Mouse (Mus musculus) lung, embryonic 14.5 days (tissue): ENCODE measurements around the gene Cntn4. TPM values are rescaled to one million over a fixed set of nuclear protein-coding genes. Genes with fewer than 3 reads are reported as not detected.

Experiments
- ATAC-seq: fragments of 200-750 bp; cut with Nextera tagmentation; 2 replicates; pipeline ENCODE4 v1.8.0; 2017; ENCODE audit warnings: mild to moderate bottlenecking, moderate TSS enrichment, moderate library complexity; ENCODE audit not compliant: insufficient read depth
- DNase-seq: peaks from one replicate; pipeline ENCODE4 v3.0.0-alpha.2; 2015
- H3K27ac ChIP-seq: fragments of 300-500 bp; sonication (generic); 2 replicates; pipeline ENCODE4 v1.5.1; 2014; ENCODE audit warnings: low read depth, mild to moderate bottlenecking, moderate library complexity
- H3K27me3 ChIP-seq: fragments of 300-500 bp; sonication (generic); 2 replicates; pipeline ENCODE4 v1.6.1; 2014; ENCODE audit warnings: low read length, control low read depth; ENCODE audit not compliant: insufficient read depth
- H3K36me3 ChIP-seq: fragments of 300-500 bp; sonication (generic); 2 replicates; pipeline ENCODE4 v1.6.1; 2014; ENCODE audit warnings: control low read depth; ENCODE audit not compliant: insufficient read depth
- H3K4me1 ChIP-seq: fragments of 300-500 bp; sonication (generic); 2 replicates; pipeline ENCODE4 v1.6.1; 2014; ENCODE audit warnings: antibody characterized with exemption, control low read depth; ENCODE audit not compliant: insufficient read depth
- H3K4me2 ChIP-seq: fragments of 300-500 bp; sonication (generic); 2 replicates; pipeline ENCODE4 v1.6.1; 2014; ENCODE audit warnings: mild to moderate bottlenecking
- H3K4me3 ChIP-seq: fragments of 300-500 bp; sonication (generic); 2 replicates; pipeline ENCODE4 v1.5.1; 2014; ENCODE audit warnings: low read depth, low read length
- H3K9ac ChIP-seq: fragments of 300-500 bp; sonication (generic); 2 replicates; pipeline ENCODE4 v1.6.1; 2014
- H3K9me3 ChIP-seq: fragments of 300-500 bp; sonication (generic); 2 replicates; pipeline ENCODE4 v1.6.1; 2016; ENCODE audit warnings: low read depth, low read length, control low read depth
- CTCF ChIP-seq: IDR thresholded peaks from 2 replicates; pipeline ENCODE4 v1.5.1; 2016; ENCODE audit warnings: antibody characterized with exemption, low read depth
- WGBS: fragments of 180-500 bp; shearing (Covaris S2); extraction: QIAGEN DNeasy Blood & Tissue Kit; methylation state at CpG from one replicate; pipeline ENCODE4 v1.1.7; 2014; 5-methylcytosine and 5-hydroxymethylcytosine counted together
- polyA plus RNA-seq: library from polyadenylated mRNA; unstranded; fragments of >200 nt; fragmentation: Nextera tagmentation; extraction: Ambion mirVana; gene quantifications from 2 replicates; pipeline ENCODE4 v1.2.1, GENCODE M21; 2014

Gene Cntn4
- polyA plus RNA-seq, 1 experiment from 2014 or later: 3.1 TPM

DNA sequence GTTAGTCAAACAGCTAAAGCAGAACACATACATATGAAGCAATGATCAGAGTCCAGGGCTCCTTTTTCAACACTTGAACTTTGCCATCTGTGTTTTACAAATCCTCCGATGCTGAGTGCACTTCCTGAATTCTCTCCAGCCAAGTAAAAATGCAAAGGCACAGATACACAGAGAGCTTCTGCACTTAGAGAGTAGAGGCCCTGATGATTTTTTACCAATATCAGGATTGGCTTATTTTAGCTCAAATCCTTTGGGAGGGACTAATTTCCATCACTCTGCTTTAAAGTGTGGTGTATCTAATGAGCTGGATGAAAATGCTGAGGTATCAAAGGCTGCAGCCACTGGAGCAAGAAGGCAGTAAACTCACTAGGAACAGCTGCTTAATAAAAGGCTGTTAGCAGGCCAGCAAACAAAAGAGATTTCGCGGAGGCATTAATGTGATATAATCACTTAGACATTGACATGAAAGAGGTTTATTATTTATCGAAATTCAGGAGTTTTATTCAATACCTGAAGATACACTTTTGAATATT is 400.7 kb downstream of the Cntn4 start:
- DNase-seq: peak; percentile 28
- Histone ChIP-seq H3K4me3 (no peak overlapping the region), H3K9me3 (no peaks in the 10 kb centered on the region), H3K27me3 (no peaks in the 10 kb centered on the region), H3K4me1 (no peaks in the 10 kb centered on the region), H3K9ac (no peak overlapping the region), H3K27ac (no peak overlapping the region), H3K36me3 (no peaks in the 10 kb centered on the region), H3K4me2 (no peak overlapping the region)
- ATAC-seq: no peak
- WGBS: 68% methylated on average over 4 of the region's 4 CpGs
- TF ChIP-seq CTCF: no peak

DNA sequence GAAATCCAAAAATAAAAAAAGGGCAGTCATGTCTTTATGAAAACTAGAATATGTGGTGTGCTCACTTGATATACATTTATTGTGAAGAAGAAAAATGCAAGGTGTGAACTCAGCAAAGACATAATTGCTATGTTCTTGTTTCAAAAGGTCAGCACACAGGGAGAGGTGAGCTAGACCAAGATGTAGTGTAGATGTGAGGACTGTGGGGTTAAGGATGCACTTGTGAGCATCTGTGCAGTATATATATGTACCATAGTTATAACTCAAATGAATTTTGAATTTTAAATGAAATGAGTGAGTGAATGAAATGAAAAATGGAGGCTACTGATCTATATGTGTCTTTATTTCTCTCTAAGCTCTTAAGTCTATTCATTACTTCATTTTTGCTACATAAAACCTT is 401.2 kb downstream of the Cntn4 start:
- DNase-seq (no peak), ATAC-seq (no peak)
- Histone ChIP-seq H3K27ac (no peak overlapping the region), H3K36me3 (no peaks in the 10 kb centered on the region), H3K9me3 (no peaks in the 10 kb centered on the region), H3K27me3 (no peaks in the 10 kb centered on the region), H3K4me2 (no peak overlapping the region), H3K4me1 (no peaks in the 10 kb centered on the region), H3K4me3 (no peak overlapping the region), H3K9ac (no peak overlapping the region)
- TF ChIP-seq CTCF: no peak

DNA sequence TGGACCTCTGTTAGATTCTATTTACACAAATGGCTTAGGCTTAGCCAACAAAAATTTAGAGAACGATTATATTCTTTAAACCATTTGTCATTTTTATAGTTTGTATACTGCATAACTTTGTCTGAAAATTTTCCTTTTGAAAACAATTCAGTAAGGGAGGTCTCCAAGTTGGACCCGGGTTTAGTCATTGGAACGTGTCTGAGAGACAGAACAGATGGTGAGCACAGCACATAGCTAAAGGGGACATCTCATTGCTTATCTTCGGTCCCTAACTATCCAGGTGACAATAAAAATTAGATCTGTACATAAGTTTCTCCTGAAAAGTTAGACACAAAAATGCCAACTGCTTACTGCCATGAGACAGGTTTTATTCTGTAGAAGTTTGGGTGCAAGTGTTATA is 420.4 kb downstream of the Cntn4 start:
- H3K9ac ChIP-seq: no peak overlapping the region
- no peaks in the 10 kb centered on the region for H3K4me1 ChIP-seq
- ATAC-seq (peak; percentile 76), DNase-seq (peak; percentile 76)
- H3K36me3 ChIP-seq: no peaks in the 10 kb centered on the region
- no peaks in the 10 kb centered on the region for H3K9me3 ChIP-seq
- no peak overlapping the region for H3K27ac ChIP-seq
- no peak overlapping the region for H3K4me2 ChIP-seq
- no peak for TF ChIP-seq CTCF
- 40% methylated on average over 4 of the region's 4 CpGs for WGBS
- H3K4me3 ChIP-seq: no peak overlapping the region
- H3K27me3 ChIP-seq: no peaks in the 10 kb centered on the region

DNA sequence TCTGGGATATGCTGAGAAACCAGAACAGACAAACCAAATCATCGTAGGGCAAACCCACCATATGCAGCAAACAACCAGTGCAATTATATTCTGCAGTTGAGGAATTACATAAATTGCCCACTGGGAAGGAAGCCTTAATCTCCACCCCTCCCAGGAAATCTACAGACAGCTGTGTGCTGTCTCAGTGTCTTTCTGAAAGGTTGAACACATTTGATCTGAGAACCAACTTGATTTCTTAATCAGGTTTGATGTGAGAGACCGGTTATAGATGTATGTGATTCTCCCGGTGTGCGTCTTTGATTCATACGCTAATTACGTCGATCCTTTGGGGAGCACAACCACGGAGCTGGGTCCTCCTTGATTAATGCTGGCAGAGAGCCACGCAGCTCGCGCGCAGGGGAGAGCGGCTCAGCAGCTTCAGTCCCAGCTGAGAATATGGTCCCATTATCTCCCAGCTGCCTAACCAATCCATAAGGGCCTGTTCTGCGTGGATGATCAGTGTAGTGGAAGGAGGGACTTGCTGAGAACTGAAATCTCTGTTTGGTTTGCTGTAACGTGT is 441.1 kb downstream of the Cntn4 start:
- TF ChIP-seq CTCF: no peak
- Histone ChIP-seq H3K4me2 (peak overlapping the region; percentile 50), H3K9me3 (no peaks in the 10 kb centered on the region), H3K4me3 (peak overlapping the region; percentile 31), H3K4me1 (no peaks in the 10 kb centered on the region), H3K27me3 (no peaks in the 10 kb centered on the region), H3K9ac (no peak overlapping the region), H3K27ac (no peak overlapping the region), H3K36me3 (no peaks in the 10 kb centered on the region)
- DNase-seq (peak; percentile 76), ATAC-seq (peak; percentile 87)
- 13% methylated on average over 15 of the region's 15 CpGs for WGBS

DNA sequence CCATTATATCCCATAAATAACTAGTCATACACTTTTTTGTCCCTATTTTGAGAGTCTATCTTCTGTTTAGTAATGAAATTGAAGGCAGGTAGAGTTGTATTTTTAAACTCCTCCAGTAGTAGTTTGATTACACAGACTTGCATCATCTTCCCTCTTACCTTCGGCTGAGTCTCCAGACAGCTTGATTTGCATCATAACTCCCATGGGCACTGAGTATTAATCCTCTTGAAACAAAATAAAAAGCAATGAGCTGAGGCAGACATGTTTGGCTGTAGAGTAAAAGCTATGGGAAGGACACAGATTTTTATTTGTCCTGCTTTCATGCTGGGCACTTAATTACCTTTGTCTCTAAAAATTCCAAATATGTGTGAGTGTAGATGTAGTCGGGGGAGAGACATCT is 476.1 kb downstream of the Cntn4 start:
- no peaks in the 10 kb centered on the region for H3K4me1 ChIP-seq
- no peaks in the 10 kb centered on the region for H3K27me3 ChIP-seq
- ATAC-seq (no peak), DNase-seq (no peak)
- no peak overlapping the region for H3K4me3 ChIP-seq
- no peak for TF ChIP-seq CTCF
- 45% methylated on average over 2 of the region's 2 CpGs for whole genome bisulfite sequencing
- H3K9me3 ChIP-seq: no peaks in the 10 kb centered on the region
- no peak overlapping the region for H3K27ac ChIP-seq
- no peak overlapping the region for H3K9ac ChIP-seq
- H3K36me3 ChIP-seq: no peaks in the 10 kb centered on the region
- no peak overlapping the region for H3K4me2 ChIP-seq

DNA sequence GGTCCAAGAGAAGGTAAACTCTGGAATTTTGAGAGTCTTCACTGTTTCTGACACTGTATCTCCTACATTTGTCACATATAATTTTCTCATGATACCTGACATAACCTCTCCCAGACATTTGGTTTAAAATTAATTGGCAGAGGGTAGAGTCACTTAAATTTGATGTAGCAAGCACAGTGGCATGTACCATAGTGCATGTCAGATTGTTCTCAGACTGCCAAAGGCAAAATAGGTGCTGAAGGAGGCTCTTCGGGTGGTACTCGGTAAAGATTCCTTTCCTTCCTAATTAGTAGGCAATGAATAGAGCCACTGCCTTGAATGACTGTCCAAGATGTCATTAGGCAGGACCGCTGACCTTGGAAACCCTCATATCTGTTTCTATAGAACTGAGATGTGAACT is 477.9 kb downstream of the Cntn4 start:
- no peaks in the 10 kb centered on the region for H3K4me1 ChIP-seq
- DNase-seq (no peak), ATAC-seq (no peak)
- 82% methylated on average over 3 of the region's 3 CpGs for WGBS
- no peak overlapping the region for H3K27ac ChIP-seq
- H3K4me3 ChIP-seq: no peak overlapping the region
- H3K9me3 ChIP-seq: no peaks in the 10 kb centered on the region
- TF ChIP-seq CTCF: no peak
- no peak overlapping the region for H3K4me2 ChIP-seq
- no peaks in the 10 kb centered on the region for H3K36me3 ChIP-seq
- no peaks in the 10 kb centered on the region for H3K27me3 ChIP-seq
- H3K9ac ChIP-seq: no peak overlapping the region

DNA sequence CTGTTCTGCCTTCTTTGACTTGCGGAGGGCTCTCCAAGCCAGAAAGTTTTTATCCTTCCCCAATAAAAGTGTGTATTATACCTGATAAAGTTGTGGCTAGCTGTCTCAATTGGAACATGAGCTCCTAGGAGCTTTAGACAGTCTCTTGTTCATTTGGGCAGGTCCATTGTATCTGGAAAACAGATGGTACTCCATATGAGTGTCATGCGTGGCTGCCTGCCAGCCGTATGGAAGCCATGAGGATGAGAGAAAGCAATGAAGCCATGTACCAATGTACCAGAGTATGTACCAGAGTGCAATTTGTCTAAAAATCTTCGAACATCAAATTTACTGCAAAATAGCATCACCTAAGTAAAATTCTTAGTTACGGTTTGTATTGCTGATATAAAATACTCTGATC is 500.1 kb downstream of the Cntn4 start:
- 83% methylated on average over 5 of the region's 5 CpGs for WGBS
- ATAC-seq: no peak
- no peak for TF ChIP-seq CTCF
- no peaks in the 10 kb centered on the region for H3K36me3 ChIP-seq
- no peak overlapping the region for H3K27ac ChIP-seq
- no peak overlapping the region for H3K4me3 ChIP-seq
- no peak overlapping the region for H3K9ac ChIP-seq
- DNase-seq: no peak
- no peak overlapping the region for H3K4me2 ChIP-seq
- H3K27me3 ChIP-seq: no peaks in the 10 kb centered on the region
- H3K4me1 ChIP-seq: no peaks in the 10 kb centered on the region
- H3K9me3 ChIP-seq: no peaks in the 10 kb centered on the region

DNA sequence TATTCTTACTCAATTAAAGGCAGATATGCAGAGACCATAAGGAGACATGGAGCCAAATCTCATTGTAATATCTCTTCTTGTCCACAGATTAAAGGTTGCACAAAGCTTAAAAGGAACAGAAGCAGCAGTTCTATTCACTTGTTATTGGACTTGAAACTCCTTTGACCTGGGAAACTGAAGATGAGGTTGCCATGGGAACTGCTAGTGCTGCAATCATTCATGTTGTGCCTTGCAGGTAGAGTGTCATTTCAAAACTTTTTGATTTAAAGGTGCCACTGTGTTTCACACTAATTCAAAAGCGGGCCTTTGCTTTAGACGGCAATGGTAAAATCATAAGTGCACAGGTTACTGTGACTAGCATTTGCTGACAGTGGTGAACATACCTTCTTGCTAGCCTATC is 504.1 kb downstream of the Cntn4 start:
- no peaks in the 10 kb centered on the region for H3K36me3 ChIP-seq
- no peak overlapping the region for H3K9ac ChIP-seq
- no peaks in the 10 kb centered on the region for H3K27me3 ChIP-seq
- DNase-seq: no peak
- no peaks in the 10 kb centered on the region for H3K4me1 ChIP-seq
- no peaks in the 10 kb centered on the region for H3K9me3 ChIP-seq
- no peak for TF ChIP-seq CTCF
- ATAC-seq: no peak
- no peak overlapping the region for H3K4me3 ChIP-seq
- 90% methylated on average over 2 of the region's 2 CpGs for WGBS
- no peak overlapping the region for H3K4me2 ChIP-seq
- H3K27ac ChIP-seq: no peak overlapping the region
